Mouse (Mus musculus) midbrain, embryonic 16.5 days (tissue): ENCODE results near the gene Atp7b. TPM values are rescaled to one million over a fixed set of nuclear protein-coding genes. Genes with fewer than 3 reads are reported as not detected.
A peak's percentile ranks its signal among the peaks of the same experiment; 100 is the strongest.

Experiments used
- ATAC-seq: fragments of 200-750 bp; cut with Nextera tagmentation; 2 replicates; pipeline ENCODE4 v1.8.0; 2017; ENCODE audit warnings: moderate TSS enrichment
- H3K27ac ChIP-seq: fragments of 300-500 bp; sonication (generic); 2 replicates; pipeline ENCODE4 v1.5.1; 2014; ENCODE audit warnings: mild to moderate bottlenecking, low read length, mixed read lengths
- H3K27me3 ChIP-seq: fragments of 300-500 bp; sonication (generic); 2 replicates; pipeline ENCODE4 v1.6.1; 2014; ENCODE audit warnings: low read depth, low read length, mixed read lengths; ENCODE audit not compliant: control insufficient read depth, insufficient read depth
- H3K36me3 ChIP-seq: fragments of 300-500 bp; sonication (generic); 2 replicates; pipeline ENCODE4 v1.6.1; 2014; ENCODE audit warnings: mild to moderate bottlenecking, low read length, moderate library complexity, mixed read lengths; ENCODE audit not compliant: control insufficient read depth, insufficient read depth
- H3K4me1 ChIP-seq: fragments of 300-500 bp; sonication (generic); 2 replicates; pipeline ENCODE4 v1.6.1; 2014; ENCODE audit warnings: mild to moderate bottlenecking, low read length, mixed read lengths; ENCODE audit not compliant: control insufficient read depth, insufficient read depth
- H3K4me2 ChIP-seq: fragments of 300-500 bp; sonication (generic); 2 replicates; pipeline ENCODE4 v1.6.1; 2014; ENCODE audit warnings: mild to moderate bottlenecking, low read length, mixed read lengths
- H3K4me3 ChIP-seq: fragments of 300-500 bp; sonication (generic); 2 replicates; pipeline ENCODE4 v1.5.1; 2014; ENCODE audit warnings: low read depth, mild to moderate bottlenecking, low read length, moderate library complexity, mixed read lengths
- H3K9ac ChIP-seq: fragments of 300-500 bp; sonication (generic); 2 replicates; pipeline ENCODE4 v1.6.1; 2014; ENCODE audit warnings: low read depth, low read length, mixed read lengths
- H3K9me3 ChIP-seq: fragments of 300-500 bp; sonication (generic); replicated peaks from 2 replicates; pipeline ENCODE4 v1.6.1; 2014; ENCODE audit warnings: mild to moderate bottlenecking, low read length, mixed read lengths; ENCODE audit not compliant: control insufficient read depth, poor library complexity, severe bottlenecking
- WGBS: fragments of 180-500 bp; shearing (Covaris S2); extraction: QIAGEN DNeasy Blood & Tissue Kit; methylation state at CpG from one replicate; pipeline ENCODE4 v1.1.7; 2014; 5-methylcytosine and 5-hydroxymethylcytosine counted together
- polyA plus RNA-seq: library from polyadenylated mRNA; unstranded; fragments of >200 nt; fragmentation: Nextera tagmentation; extraction: Ambion mirVana; gene quantifications from 2 replicates; pipeline ENCODE4 v1.2.1, GENCODE M21; 2015

The Atp7b gene
- polyA plus RNA-seq, 1 experiment from 2014 or later: 1.5 TPM

DNA sequence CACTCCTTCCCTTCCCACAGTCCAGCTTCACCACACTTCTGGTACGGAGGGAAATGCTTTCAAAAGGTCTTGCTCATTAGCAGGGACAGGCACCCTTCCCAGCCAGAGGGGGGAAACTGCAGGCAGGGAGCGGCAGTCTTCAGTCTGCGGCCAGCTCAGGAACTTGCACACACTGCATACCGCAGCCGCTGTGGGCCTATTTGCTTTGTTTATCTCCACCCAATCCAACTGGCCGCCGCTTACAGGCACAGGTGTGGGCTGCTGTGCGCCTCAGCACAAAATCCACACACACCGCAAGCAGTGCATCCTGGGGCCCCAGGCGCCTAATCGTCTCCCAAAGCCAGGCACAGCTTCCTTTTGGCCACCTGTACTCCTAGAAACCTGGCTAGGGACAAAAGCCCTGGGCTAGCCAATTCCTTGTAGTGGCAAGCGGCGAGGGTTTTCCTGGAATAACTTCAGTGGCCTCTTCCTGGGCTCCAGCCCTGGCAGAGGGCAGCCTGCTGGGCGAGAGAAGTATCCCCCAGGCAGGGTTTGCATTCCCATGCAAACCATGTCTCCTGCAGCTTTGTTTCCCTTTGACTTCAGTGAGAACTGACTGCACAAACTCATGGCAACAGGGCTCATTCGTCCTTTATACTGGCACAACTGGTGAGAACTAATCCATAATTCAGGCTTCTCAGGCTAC lies 20.5 kb downstream of the Atp7b start:
- Histone ChIP-seq H3K27me3 (no peaks in the 10 kb centered on the region), H3K27ac (no peak overlapping the region), H3K4me1 (no peaks in the 10 kb centered on the region), H3K4me3 (0 out of 2 replicates have a peak overlapping the region, but pooled peaks have one; percentile 8), H3K9me3 (no peaks in the 10 kb centered on the region), H3K4me2 (peak overlapping the region; percentile 33), H3K36me3 (no peaks in the 10 kb centered on the region), H3K9ac (peak overlapping the region; percentile 28; the same call in 1 of the 2 replicates)
- peak; percentile 54 for ATAC-seq
- WGBS: 14% methylated on average over 15 of the region's 15 CpGs

DNA sequence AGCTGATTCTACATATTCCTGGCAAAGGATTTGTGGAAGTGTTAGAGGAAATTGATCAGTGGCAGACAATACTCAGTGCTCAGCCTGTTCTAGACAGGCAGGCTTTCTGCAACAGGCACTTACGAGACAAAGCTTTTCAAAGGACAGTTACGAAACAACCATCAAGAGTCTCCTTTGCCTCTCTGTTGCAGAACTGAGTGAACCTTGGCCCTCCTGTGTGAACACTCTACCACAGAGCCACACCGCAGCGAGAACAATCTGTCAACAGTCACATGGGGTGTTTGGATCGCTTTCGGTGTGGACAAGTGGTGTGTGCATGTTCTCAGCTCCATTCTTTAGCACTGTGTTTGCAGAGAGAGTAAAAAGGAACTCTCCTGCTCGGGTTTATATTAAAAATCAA lies 23.1 kb downstream of the Atp7b start:
- ATAC-seq: no peak
- no peaks in the 10 kb centered on the region for H3K9me3 ChIP-seq
- no peaks in the 10 kb centered on the region for H3K4me1 ChIP-seq
- H3K27me3 ChIP-seq: no peaks in the 10 kb centered on the region
- no peak overlapping the region for H3K4me3 ChIP-seq
- no peak overlapping the region for H3K4me2 ChIP-seq
- 80% methylated on average over 7 of the region's 7 CpGs for WGBS
- H3K9ac ChIP-seq: no peak overlapping the region
- H3K27ac ChIP-seq: no peak overlapping the region
- H3K36me3 ChIP-seq: no peaks in the 10 kb centered on the region

DNA sequence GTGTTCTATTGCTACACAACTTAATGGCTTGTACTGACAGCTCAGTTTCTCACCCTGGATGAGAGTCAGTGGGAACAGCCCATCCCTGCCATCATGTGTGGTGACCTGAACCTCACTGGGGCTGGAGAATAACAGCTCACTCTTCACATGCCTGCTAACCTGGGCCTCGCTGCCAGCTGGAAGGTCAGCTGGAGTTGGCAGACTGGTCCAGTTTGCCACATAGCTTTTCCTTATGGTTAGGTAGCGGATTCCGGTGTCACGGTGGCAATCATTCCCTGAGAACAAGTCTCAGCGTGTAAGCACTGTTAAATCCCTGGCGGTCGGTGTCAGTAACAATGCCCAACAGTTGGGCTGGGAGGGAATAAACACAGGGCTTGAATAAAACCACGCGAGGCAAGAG lies 24.0 kb downstream of the Atp7b start:
- no peak overlapping the region for H3K4me2 ChIP-seq
- no peak overlapping the region for H3K9ac ChIP-seq
- no peaks in the 10 kb centered on the region for H3K27me3 ChIP-seq
- H3K9me3 ChIP-seq: no peaks in the 10 kb centered on the region
- H3K4me3 ChIP-seq: no peak overlapping the region
- H3K4me1 ChIP-seq: no peaks in the 10 kb centered on the region
- 82% methylated on average over 9 of the region's 9 CpGs for WGBS
- no peak for ATAC-seq
- H3K36me3 ChIP-seq: no peaks in the 10 kb centered on the region
- H3K27ac ChIP-seq: no peak overlapping the region

DNA sequence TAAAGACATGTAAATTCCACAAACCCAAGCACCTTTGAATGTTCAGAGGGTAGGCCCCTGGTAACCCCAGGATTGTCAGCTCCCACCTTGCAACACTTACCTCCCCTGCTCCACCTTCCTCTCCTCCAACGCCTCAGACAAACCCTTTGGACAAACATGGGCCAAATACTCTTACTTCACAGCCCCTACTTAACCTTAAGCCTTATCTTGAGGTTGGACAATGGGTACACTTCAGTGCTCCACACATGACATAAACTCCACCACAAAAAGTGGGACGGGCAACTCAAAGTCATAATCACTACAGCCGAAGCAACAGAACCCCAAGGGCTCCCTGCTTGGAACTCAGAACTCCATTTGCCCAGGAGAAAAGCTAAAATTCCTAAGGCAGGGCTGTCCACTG lies 29.1 kb downstream of the Atp7b start:
- Histone ChIP-seq H3K4me1 (no peaks in the 10 kb centered on the region), H3K36me3 (no peaks in the 10 kb centered on the region), H3K27ac (no peak overlapping the region), H3K9ac (no peak overlapping the region), H3K27me3 (no peaks in the 10 kb centered on the region), H3K4me2 (no peak overlapping the region), H3K4me3 (no peak overlapping the region), H3K9me3 (no peaks in the 10 kb centered on the region)
- no peak for ATAC-seq
- WGBS: 96% methylated on average over 3 of the region's 3 CpGs

DNA sequence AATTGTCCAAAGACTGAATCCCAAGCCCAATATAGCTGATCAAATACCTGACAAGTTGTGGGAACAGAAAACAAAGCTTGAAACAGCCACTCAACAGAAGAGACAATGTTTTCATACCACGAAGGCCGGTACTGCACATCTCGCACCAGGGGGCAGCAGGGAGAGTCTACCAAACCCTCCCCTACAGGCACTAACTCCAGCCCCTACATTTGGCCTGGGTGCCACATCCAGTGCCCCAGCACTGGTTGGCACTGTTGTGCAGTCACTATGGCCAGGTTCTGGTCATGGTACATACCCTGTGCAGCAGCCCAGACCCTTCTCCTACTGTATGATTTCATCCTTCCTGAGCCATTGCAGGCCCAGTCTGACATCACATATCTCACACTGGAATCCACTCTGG lies 31.1 kb downstream of the Atp7b start:
- no peak overlapping the region for H3K4me3 ChIP-seq
- no peak for ATAC-seq
- no peak overlapping the region for H3K4me2 ChIP-seq
- no peaks in the 10 kb centered on the region for H3K27me3 ChIP-seq
- no peaks in the 10 kb centered on the region for H3K9me3 ChIP-seq
- H3K36me3 ChIP-seq: no peaks in the 10 kb centered on the region
- WGBS: 90% methylated on average over 3 of the region's 3 CpGs
- H3K27ac ChIP-seq: no peak overlapping the region
- no peaks in the 10 kb centered on the region for H3K4me1 ChIP-seq
- H3K9ac ChIP-seq: no peak overlapping the region

DNA sequence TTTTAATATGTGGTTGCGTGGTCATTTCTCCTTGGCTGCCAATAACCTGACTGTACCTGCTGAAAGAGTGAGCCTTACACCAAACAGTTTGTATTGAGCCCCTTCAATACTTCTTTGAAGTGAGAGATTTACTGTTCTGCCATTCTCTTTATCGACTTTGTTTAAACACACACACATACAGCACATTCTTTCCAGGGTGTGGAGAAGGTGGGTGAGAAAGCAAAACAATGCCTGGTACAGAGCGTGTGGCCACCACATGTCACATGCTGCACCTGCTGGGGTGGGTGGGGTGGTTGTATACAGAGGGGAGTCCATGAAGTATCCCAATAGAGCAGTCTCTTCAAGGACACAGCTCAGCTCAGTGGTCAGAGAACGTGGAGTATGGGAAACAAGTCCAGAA lies 34.9 kb downstream of the Atp7b start:
- Histone ChIP-seq H3K4me3 (no peak overlapping the region), H3K9ac (no peak overlapping the region), H3K9me3 (no peaks in the 10 kb centered on the region), H3K4me1 (no peaks in the 10 kb centered on the region), H3K27me3 (no peaks in the 10 kb centered on the region), H3K4me2 (no peak overlapping the region), H3K36me3 (no peaks in the 10 kb centered on the region), H3K27ac (no peak overlapping the region)
- no peak for ATAC-seq
- 78% methylated on average over 4 of the region's 4 CpGs for WGBS

DNA sequence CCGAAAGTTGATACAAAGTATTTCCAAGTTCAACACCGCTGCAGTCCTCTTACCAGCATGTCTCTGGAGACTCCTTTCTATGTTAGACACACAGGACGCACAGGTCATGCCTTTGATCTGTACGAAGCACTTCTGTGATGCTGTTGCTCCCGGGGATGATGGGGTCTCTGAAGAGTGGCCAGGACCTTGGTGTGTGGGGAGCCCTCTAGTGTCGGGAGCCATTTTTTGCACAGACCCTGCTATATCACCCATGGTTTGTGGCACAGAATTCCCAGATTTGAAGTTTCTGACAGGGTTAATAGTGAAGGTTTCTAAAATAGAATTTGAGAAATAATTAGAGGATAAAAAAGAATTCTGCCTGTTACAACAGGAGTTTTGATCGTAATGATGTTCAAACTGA lies 37.9 kb downstream of the Atp7b start:
- Histone ChIP-seq H3K36me3 (no peaks in the 10 kb centered on the region), H3K27me3 (no peaks in the 10 kb centered on the region), H3K27ac (no peak overlapping the region), H3K9me3 (no peaks in the 10 kb centered on the region), H3K9ac (no peak overlapping the region), H3K4me1 (no peaks in the 10 kb centered on the region), H3K4me3 (no peak overlapping the region), H3K4me2 (no peak overlapping the region)
- 59% methylated on average over 7 of the region's 7 CpGs for WGBS
- ATAC-seq: no peak

DNA sequence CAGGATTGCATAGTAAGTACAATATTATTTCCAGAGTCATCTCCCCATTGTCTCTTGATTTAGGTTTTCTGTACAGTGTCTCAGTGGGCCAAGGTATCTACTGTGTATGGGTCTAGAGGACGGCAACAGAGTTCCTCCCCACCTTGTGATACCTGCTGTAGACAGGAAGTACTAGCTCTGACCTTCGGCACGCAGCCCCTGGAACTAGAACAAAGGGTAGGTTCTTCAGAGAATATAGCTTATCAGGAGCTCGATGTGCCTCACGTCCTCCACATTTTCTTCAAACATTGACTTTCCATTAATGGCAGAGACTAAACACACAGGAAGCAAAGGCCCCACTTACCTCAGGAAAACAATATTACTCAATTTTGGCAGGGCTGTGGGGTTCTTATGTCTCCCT lies 40.6 kb downstream of the Atp7b start:
- ATAC-seq: no peak
- WGBS: 88% methylated on average over 5 of the region's 5 CpGs
- Histone ChIP-seq H3K4me3 (no peak overlapping the region), H3K27ac (no peak overlapping the region), H3K4me1 (no peaks in the 10 kb centered on the region), H3K9ac (no peak overlapping the region), H3K27me3 (no peaks in the 10 kb centered on the region), H3K36me3 (no peaks in the 10 kb centered on the region), H3K9me3 (no peaks in the 10 kb centered on the region), H3K4me2 (no peak overlapping the region)

DNA sequence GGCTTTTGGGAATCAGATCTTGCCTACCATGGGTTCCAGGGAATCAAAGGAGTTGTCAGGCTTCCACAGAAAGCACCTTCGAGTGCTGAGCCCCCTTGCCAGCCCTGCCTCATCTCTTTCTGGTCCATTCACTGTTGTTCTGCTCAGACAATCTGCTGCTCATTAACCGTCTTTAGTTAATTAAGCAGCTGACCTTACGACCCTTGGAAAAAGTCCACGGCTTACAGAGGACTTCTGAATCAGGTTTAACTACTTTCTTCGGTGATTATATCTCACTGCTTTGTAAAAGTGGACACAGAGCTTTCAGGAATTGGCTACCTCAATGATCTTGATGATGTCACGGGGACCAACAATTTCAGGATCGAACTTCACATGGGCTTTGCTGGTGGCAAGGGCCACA lies 42.4 kb downstream of the Atp7b start:
- H3K4me3 ChIP-seq: no peak overlapping the region
- H3K4me2 ChIP-seq: no peak overlapping the region
- no peaks in the 10 kb centered on the region for H3K4me1 ChIP-seq
- H3K9ac ChIP-seq: no peak overlapping the region
- ATAC-seq: no peak
- no peaks in the 10 kb centered on the region for H3K9me3 ChIP-seq
- 72% methylated on average over 7 of the region's 7 CpGs for WGBS
- H3K27ac ChIP-seq: no peak overlapping the region
- no peaks in the 10 kb centered on the region for H3K27me3 ChIP-seq
- no peaks in the 10 kb centered on the region for H3K36me3 ChIP-seq
